Mouse (Mus musculus): Measurements from ENCODE around the gene Rab43. TPM values are rescaled to one million over a fixed set of nuclear protein-coding genes. Genes with fewer than 3 reads are reported as not detected.

The Rab43 gene
- total and polyA plus RNA-seq, 2 experiments = 71.9 to 106 TPM

- Histone ChIP-seq H3K4me1 (ENCODE audit: control insufficient read depth, insufficient read depth, low read length) (peaks cover 44% of the 10 kb centered on the region), H3K79me2 (ENCODE audit: control insufficient read depth, insufficient read depth, low read length) (peaks cover 22% of the 10 kb centered on the region), H3K4me3 (ENCODE audit: insufficient read depth, low read depth, low read length) (no peak overlapping the region), H3K9ac (ENCODE audit: low read depth, low read length) (peak overlapping the region; percentile 44), H3K27ac (replicated peaks; ENCODE audit: insufficient read depth, low read depth, low read length) (peak overlapping the region; percentile 64), H3K27me3 (ENCODE audit: control insufficient read depth, insufficient read depth, low read length) (no peaks in the 10 kb centered on the region), H3K36me3 (ENCODE audit: control insufficient read depth, insufficient read depth, low read length) (peaks cover 10% of the 10 kb centered on the region; the same call in 1 of the 2 replicates)
- DNase-seq (ENCODE audit: extremely low read depth, low read depth, low spot score) = peak; percentile 90
- TF ChIP-seq CTCF (IDR thresholded peaks at IDR 0.05; ENCODE audit: low read depth, low read length) (no peak), POLR2A (IDR thresholded peaks at IDR 0.05; ENCODE audit: extremely low read depth, insufficient read depth, low read length) (no peak)
- WGBS = 31% methylated on average over 6 of the region's 6 CpGs
These were observed 15.6 kb downstream of the Rab43 start for GRCm38 (mm10) chr6:87796251-87796880.

- H3K9ac ChIP-seq (ENCODE audit: low read depth, low read length) = no peak overlapping the region
These were observed 16.4 kb downstream of the Rab43 start for GRCm38 (mm10) chr6:87795385-87796150.

GRCm38 (mm10) chr6:87793821-87794510, 18.0 kb downstream of the Rab43 start:
- H3K79me2 ChIP-seq (ENCODE audit: control insufficient read depth, insufficient read depth, low read length) = peaks cover 7% of the 10 kb centered on the region; the same call in 1 of the 2 replicates
- H3K9ac ChIP-seq (ENCODE audit: low read depth, low read length) = no peak overlapping the region
- no peak for DNase-seq (ENCODE audit: extremely low read depth, low read depth, low spot score)
- H3K4me3 ChIP-seq (ENCODE audit: insufficient read depth, low read depth, low read length) = no peak overlapping the region
- no peak overlapping the region for H3K27ac ChIP-seq (replicated peaks; ENCODE audit: insufficient read depth, low read depth, low read length)
- no peak for TF ChIP-seq POLR2A (IDR thresholded peaks at IDR 0.05; ENCODE audit: extremely low read depth, insufficient read depth, low read length)
- TF ChIP-seq CTCF (IDR thresholded peaks at IDR 0.05; ENCODE audit: low read depth, low read length) = no peak
- 77% methylated on average over 10 of the region's 10 CpGs for WGBS
- peaks cover 58% of the 10 kb centered on the region for H3K4me1 ChIP-seq (ENCODE audit: control insufficient read depth, insufficient read depth, low read length)
- peaks cover 10% of the 10 kb centered on the region; the same call in 1 of the 2 replicates for H3K36me3 ChIP-seq (ENCODE audit: control insufficient read depth, insufficient read depth, low read length)
- H3K27me3 ChIP-seq (ENCODE audit: control insufficient read depth, insufficient read depth, low read length) = no peaks in the 10 kb centered on the region

More at GRCm38 (mm10) chr6:87795385-87796150, 16.4 kb downstream of the Rab43 start:
- Histone ChIP-seq H3K27me3 (ENCODE audit: control insufficient read depth, insufficient read depth, low read length) (no peaks in the 10 kb centered on the region), H3K27ac (replicated peaks; ENCODE audit: insufficient read depth, low read depth, low read length) (no peak overlapping the region), H3K4me3 (ENCODE audit: insufficient read depth, low read depth, low read length) (no peak overlapping the region), H3K4me1 (ENCODE audit: control insufficient read depth, insufficient read depth, low read length) (peaks cover 49% of the 10 kb centered on the region), H3K79me2 (ENCODE audit: control insufficient read depth, insufficient read depth, low read length) (peaks cover 15% of the 10 kb centered on the region), H3K36me3 (ENCODE audit: control insufficient read depth, insufficient read depth, low read length) (peaks cover 10% of the 10 kb centered on the region; the same call in 1 of the 2 replicates)
- WGBS = 46% methylated on average over 6 of the region's 6 CpGs
- TF ChIP-seq POLR2A (IDR thresholded peaks at IDR 0.05; ENCODE audit: extremely low read depth, insufficient read depth, low read length) = no peak
- TF ChIP-seq CTCF (IDR thresholded peaks at IDR 0.05; ENCODE audit: low read depth, low read length) = no peak
- DNase-seq (ENCODE audit: extremely low read depth, low read depth, low spot score) = peak; percentile 76

GRCm38 (mm10) chr6:87791826-87792225, 20.1 kb downstream of the Rab43 start:
- Histone ChIP-seq H3K4me1 (ENCODE audit: control insufficient read depth, insufficient read depth, low read length) (peaks cover 42% of the 10 kb centered on the region), H3K36me3 (ENCODE audit: control insufficient read depth, insufficient read depth, low read length) (peaks cover 10% of the 10 kb centered on the region; the same call in 1 of the 2 replicates), H3K27ac (replicated peaks; ENCODE audit: insufficient read depth, low read depth, low read length) (no peak overlapping the region), H3K79me2 (ENCODE audit: control insufficient read depth, insufficient read depth, low read length) (0 out of 2 replicates have a peak, but pooled peaks cover 3% of the 10 kb centered on the region), H3K9ac (ENCODE audit: low read depth, low read length) (no peak overlapping the region), H3K4me3 (ENCODE audit: insufficient read depth, low read depth, low read length) (no peak overlapping the region), H3K27me3 (ENCODE audit: control insufficient read depth, insufficient read depth, low read length) (no peaks in the 10 kb centered on the region)
- TF ChIP-seq POLR2A (IDR thresholded peaks at IDR 0.05; ENCODE audit: extremely low read depth, insufficient read depth, low read length) (no peak), CTCF (IDR thresholded peaks at IDR 0.05; ENCODE audit: low read depth, low read length) (no peak)
- peak; percentile 74 for DNase-seq (ENCODE audit: extremely low read depth, low read depth, low spot score)
- WGBS = 49% methylated on average over 5 of the region's 5 CpGs

GRCm38 (mm10) chr6:87790779-87791480, 21.0 kb downstream of the Rab43 start:
- Histone ChIP-seq H3K36me3 (ENCODE audit: control insufficient read depth, insufficient read depth, low read length) (peaks cover 10% of the 10 kb centered on the region; the same call in 1 of the 2 replicates), H3K9ac (ENCODE audit: low read depth, low read length) (no peak overlapping the region), H3K4me1 (ENCODE audit: control insufficient read depth, insufficient read depth, low read length) (peaks cover 37% of the 10 kb centered on the region)

More at GRCm38 (mm10) chr6:87790779-87791480, 21.0 kb downstream of the Rab43 start:
- WGBS = 48% methylated on average over 7 of the region's 7 CpGs
- TF ChIP-seq CTCF (IDR thresholded peaks at IDR 0.05; ENCODE audit: low read depth, low read length) = no peak
- TF ChIP-seq POLR2A (IDR thresholded peaks at IDR 0.05; ENCODE audit: extremely low read depth, insufficient read depth, low read length) = no peak
- Histone ChIP-seq H3K27ac (replicated peaks; ENCODE audit: insufficient read depth, low read depth, low read length) (peak overlapping the region; percentile 41), H3K4me3 (ENCODE audit: insufficient read depth, low read depth, low read length) (no peak overlapping the region), H3K27me3 (ENCODE audit: control insufficient read depth, insufficient read depth, low read length) (no peaks in the 10 kb centered on the region), H3K79me2 (ENCODE audit: control insufficient read depth, insufficient read depth, low read length) (no peaks in the 10 kb centered on the region)
- peak; percentile 70 for DNase-seq (ENCODE audit: extremely low read depth, low read depth, low spot score)

Measured in liver, adult 2 months (tissue).